Mouse (Mus musculus) spleen, adult 2 months (tissue): ENCODE data around the gene Epdr1.

Experiments used
- CTCF ChIP-seq: fragments of 200-500 bp; IDR thresholded peaks from 2 replicates; pipeline ENCODE4 v1.5.1; 2011; ENCODE audit warnings: mild to moderate bottlenecking, inconsistent platforms; ENCODE audit not compliant: insufficient read depth, insufficient read length, insufficient replicate concordance; ENCODE audit errors: extremely low read depth
- POLR2A ChIP-seq: fragments of 200-500 bp; IDR thresholded peaks from 2 replicates; pipeline ENCODE4 v1.6.1; 2011; ENCODE audit warnings: low read depth, low read length, inconsistent platforms

GRCm38 (mm10) chr13:19623228-19623905 lies 3.6 kb upstream of the Epdr1 start:
- TF ChIP-seq CTCF (no peak), POLR2A (no peak)
